Mouse (Mus musculus): ENCODE measurements around the gene Rprm. TPM values are rescaled to one million over a fixed set of nuclear protein-coding genes. Genes with fewer than 3 reads are reported as not detected.

The Rprm gene
- polyA plus RNA-seq (2014; fragmentation: Nextera tagmentation; extraction: Ambion mirVana), result 16.7 and 24.7 TPM in 2 replicates

- Histone ChIP-seq H3K4me2 (ENCODE audit: low read depth, low read length) (peak within 1 kb of the TSS; percentile 74), H3K27ac (replicated peaks; ENCODE audit: low read depth, low read length) (no peak within 1 kb of the TSS), H3K9me3 (replicated peaks; ENCODE audit: control insufficient read depth, low read length) (no peaks in the 10 kb centered on the region), H3K4me1 (ENCODE audit: control insufficient read depth, insufficient read depth, low read length) (no peaks in the 10 kb centered on the region), H3K9ac (replicated peaks; ENCODE audit: low read length) (peak within 1 kb of the TSS; percentile 49), H3K36me3 (replicated peaks; ENCODE audit: control insufficient read depth, insufficient read depth, low read depth, low read length) (no peaks in the 10 kb centered on the region), H3K27me3 (ENCODE audit: control insufficient read depth, insufficient read depth, low read length) (peaks cover 6% of the 10 kb centered on the region), H3K4me3 (ENCODE audit: low read depth, low read length) (peak within 1 kb of the TSS; percentile 38)
- ATAC-seq (replicated peaks; ENCODE audit: insufficient number of reproducible peaks, low FRiP score, low TSS enrichment, low read depth) (peak; percentile 94), DNase-seq (ENCODE audit: low spot score) (peak; percentile 94)
- 4% methylated on average over 27 of the region's 27 CpGs for WGBS
Measured at GRCm38 (mm10) chr2:54085430-54086087, at the start of gene Rprm. Gene Rprm (minus strand): TSS chr2:54085552.

DNA sequence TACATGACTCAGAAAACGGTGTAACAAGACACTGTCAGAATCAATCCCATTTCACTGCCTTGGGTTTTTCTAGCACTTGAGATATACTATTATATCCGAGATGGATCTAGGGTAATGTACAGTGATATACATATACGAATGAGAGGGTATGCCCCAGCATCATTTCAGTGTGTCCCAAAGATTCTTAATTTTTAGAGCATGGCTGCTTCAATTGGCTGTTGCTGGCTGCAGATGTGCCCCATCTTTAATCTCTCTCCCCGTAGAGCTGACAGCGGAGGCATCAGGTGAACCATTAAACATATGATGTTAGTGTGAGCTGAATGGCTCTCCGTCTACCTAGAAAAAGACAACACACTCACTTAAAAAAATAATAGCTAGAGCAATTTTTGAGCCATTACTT, 34.0 kb upstream of the Rprm start:
- Histone ChIP-seq H3K9me3 (replicated peaks; ENCODE audit: control insufficient read depth, low read length) (no peaks in the 10 kb centered on the region), H3K36me3 (replicated peaks; ENCODE audit: control insufficient read depth, insufficient read depth, low read depth, low read length) (no peaks in the 10 kb centered on the region), H3K4me2 (ENCODE audit: low read depth, low read length) (no peak overlapping the region), H3K4me1 (ENCODE audit: control insufficient read depth, insufficient read depth, low read length) (no peaks in the 10 kb centered on the region), H3K4me3 (ENCODE audit: low read depth, low read length) (no peak overlapping the region), H3K9ac (replicated peaks; ENCODE audit: low read length) (no peak overlapping the region), H3K27ac (replicated peaks; ENCODE audit: low read depth, low read length) (no peak overlapping the region), H3K27me3 (ENCODE audit: control insufficient read depth, insufficient read depth, low read length) (no peaks in the 10 kb centered on the region)
- WGBS, result 79% methylated on average over 6 of the region's 6 CpGs
- DNase-seq (ENCODE audit: low spot score), result no peak
- no peak for ATAC-seq (replicated peaks; ENCODE audit: insufficient number of reproducible peaks, low FRiP score, low TSS enrichment, low read depth)

- Histone ChIP-seq H3K9me3 (replicated peaks; ENCODE audit: control insufficient read depth, low read length) (no peaks in the 10 kb centered on the region), H3K4me1 (ENCODE audit: control insufficient read depth, insufficient read depth, low read length) (no peaks in the 10 kb centered on the region), H3K9ac (replicated peaks; ENCODE audit: low read length) (no peak overlapping the region), H3K27ac (replicated peaks; ENCODE audit: low read depth, low read length) (no peak overlapping the region), H3K27me3 (ENCODE audit: control insufficient read depth, insufficient read depth, low read length) (no peaks in the 10 kb centered on the region), H3K4me2 (ENCODE audit: low read depth, low read length) (no peak overlapping the region), H3K36me3 (replicated peaks; ENCODE audit: control insufficient read depth, insufficient read depth, low read depth, low read length) (no peaks in the 10 kb centered on the region), H3K4me3 (ENCODE audit: low read depth, low read length) (no peak overlapping the region)
- ATAC-seq (replicated peaks; ENCODE audit: insufficient number of reproducible peaks, low FRiP score, low TSS enrichment, low read depth) (no peak), DNase-seq (ENCODE audit: low spot score) (peak; percentile 72)
- 28% methylated on average over 3 of the region's 3 CpGs for WGBS
Measured at GRCm38 (mm10) chr2:54118881-54119280, 33.5 kb upstream of the Rprm start.

- no peak overlapping the region for H3K4me3 ChIP-seq (ENCODE audit: low read depth, low read length)
- no peaks in the 10 kb centered on the region for H3K36me3 ChIP-seq (replicated peaks; ENCODE audit: control insufficient read depth, insufficient read depth, low read depth, low read length)
- no peaks in the 10 kb centered on the region for H3K9me3 ChIP-seq (replicated peaks; ENCODE audit: control insufficient read depth, low read length)
- 75% methylated on average over 2 of the region's 2 CpGs for WGBS
- no peak overlapping the region for H3K27ac ChIP-seq (replicated peaks; ENCODE audit: low read depth, low read length)
- no peak for ATAC-seq (replicated peaks; ENCODE audit: insufficient number of reproducible peaks, low FRiP score, low TSS enrichment, low read depth)
- DNase-seq (ENCODE audit: low spot score), result no peak
- H3K4me2 ChIP-seq (ENCODE audit: low read depth, low read length), result no peak overlapping the region
- H3K9ac ChIP-seq (replicated peaks; ENCODE audit: low read length), result no peak overlapping the region
- H3K27me3 ChIP-seq (ENCODE audit: control insufficient read depth, insufficient read depth, low read length), result no peaks in the 10 kb centered on the region
- H3K4me1 ChIP-seq (ENCODE audit: control insufficient read depth, insufficient read depth, low read length), result no peaks in the 10 kb centered on the region
Measured at GRCm38 (mm10) chr2:54111294-54111693, 25.9 kb upstream of the Rprm start.

GRCm38 (mm10) chr2:54106232-54106726, 20.9 kb upstream of the Rprm start:
- Histone ChIP-seq H3K9me3 (replicated peaks; ENCODE audit: control insufficient read depth, low read length) (no peaks in the 10 kb centered on the region), H3K27me3 (ENCODE audit: control insufficient read depth, insufficient read depth, low read length) (no peaks in the 10 kb centered on the region), H3K9ac (replicated peaks; ENCODE audit: low read length) (no peak overlapping the region), H3K4me3 (ENCODE audit: low read depth, low read length) (no peak overlapping the region), H3K27ac (replicated peaks; ENCODE audit: low read depth, low read length) (no peak overlapping the region), H3K36me3 (replicated peaks; ENCODE audit: control insufficient read depth, insufficient read depth, low read depth, low read length) (no peaks in the 10 kb centered on the region), H3K4me1 (ENCODE audit: control insufficient read depth, insufficient read depth, low read length) (no peaks in the 10 kb centered on the region), H3K4me2 (ENCODE audit: low read depth, low read length) (no peak overlapping the region)
- ATAC-seq (replicated peaks; ENCODE audit: insufficient number of reproducible peaks, low FRiP score, low TSS enrichment, low read depth) (no peak), DNase-seq (ENCODE audit: low spot score) (no peak)
- 76% methylated on average over 1 of the region's 1 CpGs for WGBS

DNA sequence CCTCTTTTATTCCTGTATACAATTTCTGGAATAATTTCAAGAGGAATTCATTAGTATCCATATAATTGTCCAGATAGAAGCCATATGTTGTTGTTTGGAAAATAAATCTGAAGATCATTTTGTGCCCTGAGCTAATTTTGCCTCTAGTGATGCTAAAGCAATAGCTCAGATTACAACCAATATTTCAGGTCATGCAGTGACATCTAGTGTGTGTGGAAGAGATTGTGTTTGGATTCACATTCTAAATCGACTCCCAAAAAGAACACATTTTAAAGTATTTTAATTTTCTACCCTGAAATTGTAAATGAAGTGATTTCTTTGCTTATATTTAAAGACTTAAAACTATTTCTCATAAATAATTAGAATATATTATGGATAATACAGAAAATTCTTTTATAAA, 14.6 kb upstream of the Rprm start:
- Histone ChIP-seq H3K9me3 (replicated peaks; ENCODE audit: control insufficient read depth, low read length) (no peaks in the 10 kb centered on the region), H3K9ac (replicated peaks; ENCODE audit: low read length) (no peak overlapping the region), H3K4me2 (ENCODE audit: low read depth, low read length) (no peak overlapping the region), H3K4me1 (ENCODE audit: control insufficient read depth, insufficient read depth, low read length) (no peaks in the 10 kb centered on the region), H3K27me3 (ENCODE audit: control insufficient read depth, insufficient read depth, low read length) (no peaks in the 10 kb centered on the region), H3K4me3 (ENCODE audit: low read depth, low read length) (no peak overlapping the region), H3K27ac (replicated peaks; ENCODE audit: low read depth, low read length) (no peak overlapping the region), H3K36me3 (replicated peaks; ENCODE audit: control insufficient read depth, insufficient read depth, low read depth, low read length) (no peaks in the 10 kb centered on the region)
- ATAC-seq (replicated peaks; ENCODE audit: insufficient number of reproducible peaks, low FRiP score, low TSS enrichment, low read depth) (no peak), DNase-seq (ENCODE audit: low spot score) (peak; percentile 26)
- WGBS, result 71% methylated on average over 1 of the region's 1 CpGs

DNA sequence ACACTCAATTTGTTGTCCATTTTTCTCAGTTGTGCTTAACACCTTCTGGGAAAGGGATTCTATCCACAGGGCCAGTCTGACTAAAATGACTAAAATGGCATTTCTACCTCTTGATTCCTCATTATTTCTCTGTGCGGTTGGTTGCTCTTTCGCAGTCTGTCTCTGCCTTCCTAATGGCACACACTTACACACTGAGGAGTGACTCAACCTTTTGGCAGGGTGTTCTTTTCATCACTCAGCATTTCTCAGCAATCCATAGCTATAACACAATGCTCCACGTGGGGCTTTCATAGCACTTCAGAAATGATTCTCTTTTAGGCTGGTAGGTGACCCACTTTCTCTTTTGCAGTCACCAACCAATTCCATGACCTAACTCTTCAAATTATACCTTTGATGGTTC, 7.3 kb upstream of the Rprm start:
- Histone ChIP-seq H3K27me3 (ENCODE audit: control insufficient read depth, insufficient read depth, low read length) (no peaks in the 10 kb centered on the region), H3K4me3 (ENCODE audit: low read depth, low read length) (no peak overlapping the region), H3K36me3 (replicated peaks; ENCODE audit: control insufficient read depth, insufficient read depth, low read depth, low read length) (no peaks in the 10 kb centered on the region), H3K27ac (replicated peaks; ENCODE audit: low read depth, low read length) (no peak overlapping the region), H3K4me1 (ENCODE audit: control insufficient read depth, insufficient read depth, low read length) (no peaks in the 10 kb centered on the region), H3K4me2 (ENCODE audit: low read depth, low read length) (no peak overlapping the region), H3K9ac (replicated peaks; ENCODE audit: low read length) (no peak overlapping the region), H3K9me3 (replicated peaks; ENCODE audit: control insufficient read depth, low read length) (no peaks in the 10 kb centered on the region)
- WGBS, result 88% methylated on average over 3 of the region's 3 CpGs
- ATAC-seq (replicated peaks; ENCODE audit: insufficient number of reproducible peaks, low FRiP score, low TSS enrichment, low read depth) (no peak), DNase-seq (ENCODE audit: low spot score) (no peak)

DNA sequence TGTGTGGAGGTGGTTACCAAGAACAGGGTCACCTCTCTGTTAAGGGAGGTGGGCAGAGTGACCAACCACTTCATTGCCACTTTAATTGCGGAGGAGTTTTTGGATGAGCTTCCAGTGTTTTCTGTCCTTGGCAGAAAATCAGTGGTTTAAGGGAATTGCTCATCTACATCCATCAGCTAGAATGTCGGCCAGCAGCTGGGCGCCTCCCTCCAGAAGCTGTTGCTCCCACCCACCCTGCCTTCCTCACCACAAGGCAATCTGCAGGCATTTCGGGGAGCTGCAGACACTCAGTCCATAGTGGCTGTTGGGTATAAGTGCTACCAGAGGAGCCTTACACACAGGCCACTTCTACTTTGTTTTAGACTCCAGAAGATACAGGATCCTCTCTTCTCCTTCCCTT, 902 bp upstream of the Rprm start:
- 72% methylated on average over 4 of the region's 4 CpGs for whole genome bisulfite sequencing
- no peak for ATAC-seq (replicated peaks; ENCODE audit: insufficient number of reproducible peaks, low FRiP score, low TSS enrichment, low read depth)
- H3K9ac ChIP-seq (replicated peaks; ENCODE audit: low read length), result no peak overlapping the region

More for the DNA sequence above, 902 bp upstream of the Rprm start:
- Histone ChIP-seq H3K9me3 (replicated peaks; ENCODE audit: control insufficient read depth, low read length) (no peaks in the 10 kb centered on the region), H3K27me3 (ENCODE audit: control insufficient read depth, insufficient read depth, low read length) (peaks cover 6% of the 10 kb centered on the region), H3K27ac (replicated peaks; ENCODE audit: low read depth, low read length) (no peak overlapping the region), H3K4me1 (ENCODE audit: control insufficient read depth, insufficient read depth, low read length) (no peaks in the 10 kb centered on the region), H3K36me3 (replicated peaks; ENCODE audit: control insufficient read depth, insufficient read depth, low read depth, low read length) (no peaks in the 10 kb centered on the region), H3K4me3 (ENCODE audit: low read depth, low read length) (no peak overlapping the region), H3K4me2 (ENCODE audit: low read depth, low read length) (no peak overlapping the region)
- no peak for DNase-seq (ENCODE audit: low spot score)
